Mouse (Mus musculus) myocyte (in vitro differentiated cells): Measurements from ENCODE around the gene Spdef. TPM values are rescaled to one million over a fixed set of nuclear protein-coding genes. Genes with fewer than 3 reads are reported as not detected.

Experiments
- H3K27me3 ChIP-seq: one replicate; pipeline ENCODE4 v1.6.1; 2011; ENCODE audit not compliant: control insufficient read depth, insufficient read depth, insufficient read length
- H3K36me3 ChIP-seq: one replicate; pipeline ENCODE4 v1.6.1; 2011; ENCODE audit not compliant: control insufficient read depth, insufficient read depth
- H3K4me2 ChIP-seq: one replicate; pipeline ENCODE4 v1.6.1; 2011; ENCODE audit warnings: low read depth, control low read depth
- H3K4me3 ChIP-seq: one replicate; pipeline ENCODE4 v1.5.1; 2011; ENCODE audit warnings: mild to moderate bottlenecking, control low read depth, moderate library complexity
- H3K79me2 ChIP-seq: one replicate; pipeline ENCODE4 v1.6.1; 2011; ENCODE audit not compliant: control insufficient read depth, insufficient read depth
- H3ac ChIP-seq: one replicate; pipeline ENCODE4 v1.6.1; 2011; ENCODE audit not compliant: control insufficient read depth, insufficient read length
- CEBPB ChIP-seq: IDR thresholded peaks from 2 replicates; pipeline ENCODE4 v1.6.1; 2011; ENCODE audit warnings: mild to moderate bottlenecking, moderate library complexity; ENCODE audit not compliant: poor library complexity, insufficient read depth, severe bottlenecking
- E2F4 ChIP-seq: IDR thresholded peaks from one replicate; pipeline ENCODE4 v1.6.1; 2011; ENCODE audit warnings: mild to moderate bottlenecking, control low read depth, moderate library complexity; ENCODE audit not compliant: insufficient read depth
- MAX ChIP-seq: IDR thresholded peaks from one replicate; pipeline ENCODE4 v1.6.1; 2011; ENCODE audit warnings: low read depth, mild to moderate bottlenecking, control low read depth
- MYOD1 ChIP-seq, 3 experiments: IDR thresholded peaks; one replicate each; pipeline ENCODE4 v1.6.1; 2011; ENCODE audit warnings: control low read depth in 2 of 3, low read depth in 2 of 3, mild to moderate bottlenecking in 2 of 3, moderate library complexity in 1 of 3; ENCODE audit not compliant: insufficient read length in 2 of 3, control insufficient read depth in 1 of 3
- MYOG ChIP-seq, 3 experiments: IDR thresholded peaks; one replicate each; pipeline ENCODE4 v1.6.1; 2011; ENCODE audit warnings: control low read depth in 2 of 3, low read depth in 2 of 3, mild to moderate bottlenecking in 2 of 3; ENCODE audit not compliant: insufficient read length in 2 of 3, control insufficient read depth in 1 of 3, insufficient read depth in 1 of 3
- POLR2A ChIP-seq: IDR thresholded peaks from one replicate; pipeline ENCODE4 v1.6.1; 2011; ENCODE audit warnings: low read depth, mild to moderate bottlenecking, control low read depth, moderate library complexity; ENCODE audit not compliant: insufficient read length
- POLR2AphosphoS2 ChIP-seq: IDR thresholded peaks from one replicate; pipeline ENCODE4 v1.6.1; 2011; ENCODE audit warnings: low read depth, control low read depth; ENCODE audit not compliant: insufficient read length
- REST ChIP-seq: IDR thresholded peaks from one replicate; pipeline ENCODE4 v1.6.1; 2011; ENCODE audit warnings: mild to moderate bottlenecking, control low read depth, moderate library complexity; ENCODE audit not compliant: insufficient read depth, insufficient read length
- SRF ChIP-seq: IDR thresholded peaks from one replicate; pipeline ENCODE4 v1.6.1; 2011; ENCODE audit warnings: low read depth; ENCODE audit not compliant: control insufficient read depth, insufficient read length
- TCF12 ChIP-seq: IDR thresholded peaks from one replicate; pipeline ENCODE4 v1.6.1; 2011; ENCODE audit warnings: mild to moderate bottlenecking, control low read depth; ENCODE audit not compliant: poor library complexity, insufficient read depth, severe bottlenecking
- TCF3 ChIP-seq: IDR thresholded peaks from one replicate; pipeline ENCODE4 v1.6.1; 2011; ENCODE audit warnings: low read depth, control low read depth; ENCODE audit not compliant: insufficient read length
- USF1 ChIP-seq: IDR thresholded peaks from one replicate; pipeline ENCODE4 v1.6.1; 2011; ENCODE audit warnings: low read depth, mild to moderate bottlenecking, control low read depth, moderate library complexity
- polyA plus RNA-seq: library from polyadenylated mRNA; unstranded; fragments of >200 nt; fragmentation: generic; extraction: Trizol; gene quantifications from one replicate; pipeline ENCODE4 v1.2.1, GENCODE M21; 2012; ENCODE audit warnings: missing spikeins

Spdef gene
- polyA plus RNA-seq, 1 experiment: 0.05 TPM

- Histone ChIP-seq H3K36me3 (no peaks in the 10 kb centered on the region), H3K4me3 (no peak overlapping the region)
- TF ChIP-seq USF1 (no peak), MYOG (IDR thresholded peaks at IDR 0.05; ENCODE audit: control insufficient read depth in 1 of 3, insufficient read depth in 1 of 3, insufficient read length in 2 of 3, low read depth in 2 of 3) (no peak), E2F4 (no peak), MYOD1 (IDR thresholded peaks at IDR 0.05; ENCODE audit: control insufficient read depth in 1 of 3, insufficient read length in 2 of 3, low read depth in 2 of 3) (no peak), SRF (no peak), POLR2AphosphoS2 (no peak), TCF12 (no peak), TCF3 (no peak), POLR2A (no peak), REST (no peak), CEBPB (no peak), MAX (no peak)
These were observed 26.2 kb downstream of the Spdef start for GRCm38 (mm10) chr17:27702518-27702917.

GRCm38 (mm10) chr17:27701856-27702255 lies 26.9 kb downstream of the Spdef start:
- H3K4me2 ChIP-seq: no peak overlapping the region
- no peak for TF ChIP-seq TCF3
- no peak for TF ChIP-seq SRF
- TF ChIP-seq MYOD1 (IDR thresholded peaks at IDR 0.05; ENCODE audit: control insufficient read depth in 1 of 3, insufficient read length in 2 of 3, low read depth in 2 of 3): no peak
- TF ChIP-seq REST: no peak
- no peak for TF ChIP-seq MAX
- TF ChIP-seq POLR2A: no peak
- TF ChIP-seq MYOG (IDR thresholded peaks at IDR 0.05; ENCODE audit: control insufficient read depth in 1 of 3, insufficient read depth in 1 of 3, insufficient read length in 2 of 3, low read depth in 2 of 3): no peak
- no peak for TF ChIP-seq POLR2AphosphoS2
- TF ChIP-seq USF1: no peak
- TF ChIP-seq E2F4: no peak
- TF ChIP-seq TCF12: no peak
- no peak for TF ChIP-seq CEBPB
- H3K4me3 ChIP-seq: no peak overlapping the region
- H3ac ChIP-seq: no peak overlapping the region
- no peaks in the 10 kb centered on the region for H3K79me2 ChIP-seq
- no peaks in the 10 kb centered on the region for H3K36me3 ChIP-seq
- no peaks in the 10 kb centered on the region for H3K27me3 ChIP-seq

More at GRCm38 (mm10) chr17:27702518-27702917, 26.2 kb downstream of the Spdef start:
- Histone ChIP-seq H3K79me2 (no peaks in the 10 kb centered on the region), H3ac (no peak overlapping the region), H3K27me3 (no peaks in the 10 kb centered on the region), H3K4me2 (no peak overlapping the region)

- no peaks in the 10 kb centered on the region for H3K27me3 ChIP-seq
- no peak overlapping the region for H3K4me2 ChIP-seq
- TF ChIP-seq MYOD1 (IDR thresholded peaks at IDR 0.05; ENCODE audit: control insufficient read depth in 1 of 3, insufficient read length in 2 of 3, low read depth in 2 of 3) (peak in 1 of 3 experiments; percentile 81), SRF (no peak), MYOG (IDR thresholded peaks at IDR 0.05; ENCODE audit: control insufficient read depth in 1 of 3, insufficient read depth in 1 of 3, insufficient read length in 2 of 3, low read depth in 2 of 3) (peak in 2 of 3 experiments; percentile 51 to 72)
- H3K4me3 ChIP-seq: no peak overlapping the region
- no peaks in the 10 kb centered on the region for H3K79me2 ChIP-seq
- H3K36me3 ChIP-seq: no peaks in the 10 kb centered on the region
- H3ac ChIP-seq: no peak overlapping the region
These were observed 27.9 kb downstream of the Spdef start for GRCm38 (mm10) chr17:27700812-27701211.

GRCm38 (mm10) chr17:27699641-27700244 lies 29.0 kb downstream of the Spdef start:
- TF ChIP-seq E2F4: no peak
- TF ChIP-seq MAX: no peak
- TF ChIP-seq USF1: peak; percentile 33
- no peak for TF ChIP-seq REST
- no peak overlapping the region for H3K4me3 ChIP-seq

GRCm38 (mm10) chr17:27690993-27691693 lies 37.6 kb downstream of the Spdef start:
- no peaks in the 10 kb centered on the region for H3K36me3 ChIP-seq
- peaks cover 16% of the 10 kb centered on the region for H3K27me3 ChIP-seq
- no peaks in the 10 kb centered on the region for H3K79me2 ChIP-seq
- TF ChIP-seq POLR2AphosphoS2: no peak
- no peak for TF ChIP-seq POLR2A
- no peak for TF ChIP-seq CEBPB
- TF ChIP-seq SRF: no peak
- peak in 1 of 3 experiments; percentile 76 for TF ChIP-seq MYOD1 (IDR thresholded peaks at IDR 0.05; ENCODE audit: control insufficient read depth in 1 of 3, insufficient read length in 2 of 3, low read depth in 2 of 3)
- no peak for TF ChIP-seq E2F4
- TF ChIP-seq REST: no peak
- TF ChIP-seq MAX: no peak
- TF ChIP-seq TCF12: no peak
- peak in 2 of 3 experiments; percentile 32 to 68 for TF ChIP-seq MYOG (IDR thresholded peaks at IDR 0.05; ENCODE audit: control insufficient read depth in 1 of 3, insufficient read depth in 1 of 3, insufficient read length in 2 of 3, low read depth in 2 of 3)
- no peak for TF ChIP-seq USF1
- TF ChIP-seq TCF3: no peak
- no peak overlapping the region for H3K4me3 ChIP-seq
- no peak overlapping the region for H3K4me2 ChIP-seq
- H3ac ChIP-seq: no peak overlapping the region

More at GRCm38 (mm10) chr17:27699641-27700244, 29.0 kb downstream of the Spdef start:
- Histone ChIP-seq H3ac (no peak overlapping the region), H3K27me3 (no peaks in the 10 kb centered on the region), H3K36me3 (no peaks in the 10 kb centered on the region), H3K4me2 (no peak overlapping the region), H3K79me2 (no peaks in the 10 kb centered on the region)
